Mouse (Mus musculus): ENCODE data around the gene Jak2. TPM values are rescaled to one million over a fixed set of nuclear protein-coding genes. Genes with fewer than 3 reads are reported as not detected.
A peak's percentile ranks its signal among the peaks of the same experiment; 100 is the strongest.

Jak2 gene
- 16.1 and 16.6 TPM in 2 replicates for polyA plus RNA-seq (2016; fragmentation: Nextera tagmentation; extraction: Ambion mirVana)

GRCm38 (mm10) chr19:29251191-29251957 lies at the start of gene Jak2:
TSS of gene Jak2 (plus strand) at chr19:29251828.
- Histone ChIP-seq H3K27me3 (no peaks in the 10 kb centered on the region), H3K9ac (peak within 1 kb of the TSS; percentile 95), H3K36me3 (replicated peaks) (no peaks in the 10 kb centered on the region), H3K4me1 (peaks cover 59% of the 10 kb centered on the region), H3K4me2 (peak within 1 kb of the TSS; percentile 85), H3K9me3 (no peaks in the 10 kb centered on the region), H3K4me3 (replicated peaks) (peak within 1 kb of the TSS; percentile 88), H3K27ac (peak within 1 kb of the TSS; percentile 98)
- ATAC-seq (ENCODE audit: low FRiP score) = peak; percentile 95
- WGBS = 1% methylated on average over 75 of the region's 114 CpGs

GRCm38 (mm10) chr19:29203337-29203736 lies 48.3 kb upstream of the Jak2 start:
- 67% methylated on average over 2 of the region's 2 CpGs for WGBS
- H3K4me2 ChIP-seq = no peak overlapping the region
- H3K4me3 ChIP-seq (replicated peaks) = no peak overlapping the region
- ATAC-seq (ENCODE audit: low FRiP score) = no peak
- no peak overlapping the region for H3K27ac ChIP-seq
- H3K4me1 ChIP-seq = no peaks in the 10 kb centered on the region
- no peak overlapping the region for H3K9ac ChIP-seq
- no peaks in the 10 kb centered on the region for H3K36me3 ChIP-seq (replicated peaks)
- no peaks in the 10 kb centered on the region for H3K27me3 ChIP-seq
- H3K9me3 ChIP-seq = no peaks in the 10 kb centered on the region

GRCm38 (mm10) chr19:29204583-29204982 lies 47.0 kb upstream of the Jak2 start:
- ATAC-seq (ENCODE audit: low FRiP score) = no peak
- Histone ChIP-seq H3K27ac (no peak overlapping the region), H3K9ac (no peak overlapping the region), H3K4me1 (no peaks in the 10 kb centered on the region), H3K36me3 (replicated peaks) (no peaks in the 10 kb centered on the region), H3K4me3 (replicated peaks) (no peak overlapping the region), H3K4me2 (no peak overlapping the region), H3K9me3 (no peaks in the 10 kb centered on the region), H3K27me3 (no peaks in the 10 kb centered on the region)
- 81% methylated on average over 4 of the region's 4 CpGs for WGBS

GRCm38 (mm10) chr19:29205267-29205666 lies 46.4 kb upstream of the Jak2 start:
- H3K4me2 ChIP-seq = no peak overlapping the region
- no peaks in the 10 kb centered on the region for H3K27me3 ChIP-seq
- H3K27ac ChIP-seq = no peak overlapping the region
- no peaks in the 10 kb centered on the region for H3K4me1 ChIP-seq
- H3K4me3 ChIP-seq (replicated peaks) = no peak overlapping the region
- 67% methylated on average over 2 of the region's 2 CpGs for WGBS
- H3K36me3 ChIP-seq (replicated peaks) = no peaks in the 10 kb centered on the region
- no peaks in the 10 kb centered on the region for H3K9me3 ChIP-seq
- H3K9ac ChIP-seq = no peak overlapping the region
- no peak for ATAC-seq (ENCODE audit: low FRiP score)

- H3K4me1 ChIP-seq = no peaks in the 10 kb centered on the region
- 94% methylated on average over 7 of the region's 7 CpGs for WGBS
- ATAC-seq (ENCODE audit: low FRiP score) = no peak
Observed at GRCm38 (mm10) chr19:29209898-29210297, 41.7 kb upstream of the Jak2 start.

GRCm38 (mm10) chr19:29210319-29210718 lies 41.3 kb upstream of the Jak2 start:
- H3K27ac ChIP-seq = no peak overlapping the region
- no peaks in the 10 kb centered on the region for H3K27me3 ChIP-seq
- no peak for ATAC-seq (ENCODE audit: low FRiP score)
- H3K9ac ChIP-seq = no peak overlapping the region
- WGBS = 94% methylated on average over 9 of the region's 9 CpGs
- no peak overlapping the region for H3K4me3 ChIP-seq (replicated peaks)
- H3K4me1 ChIP-seq = no peaks in the 10 kb centered on the region
- H3K36me3 ChIP-seq (replicated peaks) = no peaks in the 10 kb centered on the region
- H3K9me3 ChIP-seq = no peaks in the 10 kb centered on the region
- H3K4me2 ChIP-seq = no peak overlapping the region

More at GRCm38 (mm10) chr19:29209898-29210297, 41.7 kb upstream of the Jak2 start:
- H3K4me3 ChIP-seq (replicated peaks) = no peak overlapping the region
- H3K36me3 ChIP-seq (replicated peaks) = no peaks in the 10 kb centered on the region
- H3K27ac ChIP-seq = no peak overlapping the region
- H3K9me3 ChIP-seq = no peaks in the 10 kb centered on the region
- H3K4me2 ChIP-seq = no peak overlapping the region
- no peak overlapping the region for H3K9ac ChIP-seq
- no peaks in the 10 kb centered on the region for H3K27me3 ChIP-seq

GRCm38 (mm10) chr19:29215811-29216509 lies 35.7 kb upstream of the Jak2 start:
- no peak for ATAC-seq (ENCODE audit: low FRiP score)
- Histone ChIP-seq H3K9me3 (no peaks in the 10 kb centered on the region), H3K27ac (no peak overlapping the region), H3K36me3 (replicated peaks) (no peaks in the 10 kb centered on the region), H3K27me3 (no peaks in the 10 kb centered on the region), H3K4me1 (no peaks in the 10 kb centered on the region), H3K4me2 (no peak overlapping the region), H3K4me3 (replicated peaks) (no peak overlapping the region), H3K9ac (no peak overlapping the region)
- 68% methylated on average over 8 of the region's 8 CpGs for WGBS

GRCm38 (mm10) chr19:29221867-29222266 lies 29.8 kb upstream of the Jak2 start:
- H3K9me3 ChIP-seq = no peaks in the 10 kb centered on the region
- H3K27me3 ChIP-seq = no peaks in the 10 kb centered on the region
- H3K4me3 ChIP-seq (replicated peaks) = no peak overlapping the region
- no peaks in the 10 kb centered on the region for H3K4me1 ChIP-seq
- H3K27ac ChIP-seq = no peak overlapping the region
- no peak overlapping the region for H3K9ac ChIP-seq
- ATAC-seq (ENCODE audit: low FRiP score) = no peak
- H3K36me3 ChIP-seq (replicated peaks) = no peaks in the 10 kb centered on the region
- no peak overlapping the region for H3K4me2 ChIP-seq
- WGBS = 84% methylated on average over 4 of the region's 4 CpGs

GRCm38 (mm10) chr19:29224968-29225367 lies 26.7 kb upstream of the Jak2 start:
- H3K27me3 ChIP-seq = no peaks in the 10 kb centered on the region
- no peaks in the 10 kb centered on the region for H3K4me1 ChIP-seq
- H3K36me3 ChIP-seq (replicated peaks) = no peaks in the 10 kb centered on the region
- ATAC-seq (ENCODE audit: low FRiP score) = no peak
- no peak overlapping the region for H3K4me2 ChIP-seq
- H3K27ac ChIP-seq = no peak overlapping the region
- H3K4me3 ChIP-seq (replicated peaks) = no peak overlapping the region
- no peak overlapping the region for H3K9ac ChIP-seq
- no peaks in the 10 kb centered on the region for H3K9me3 ChIP-seq

GRCm38 (mm10) chr19:29226996-29227395 lies 24.6 kb upstream of the Jak2 start:
- no peak for ATAC-seq (ENCODE audit: low FRiP score)
- no peak overlapping the region for H3K27ac ChIP-seq
- no peak overlapping the region for H3K4me3 ChIP-seq (replicated peaks)
- H3K4me2 ChIP-seq = no peak overlapping the region
- H3K36me3 ChIP-seq (replicated peaks) = no peaks in the 10 kb centered on the region
- 74% methylated on average over 1 of the region's 1 CpGs for WGBS
- no peaks in the 10 kb centered on the region for H3K4me1 ChIP-seq
- no peaks in the 10 kb centered on the region for H3K27me3 ChIP-seq
- no peak overlapping the region for H3K9ac ChIP-seq
- no peaks in the 10 kb centered on the region for H3K9me3 ChIP-seq

GRCm38 (mm10) chr19:29227941-29228590 lies 23.6 kb upstream of the Jak2 start:
- no peak overlapping the region for H3K9ac ChIP-seq
- no peak overlapping the region for H3K4me2 ChIP-seq
- no peaks in the 10 kb centered on the region for H3K27me3 ChIP-seq
- no peak overlapping the region for H3K27ac ChIP-seq
- H3K4me1 ChIP-seq = no peaks in the 10 kb centered on the region
- no peak for ATAC-seq (ENCODE audit: low FRiP score)
- H3K9me3 ChIP-seq = no peaks in the 10 kb centered on the region
- no peaks in the 10 kb centered on the region for H3K36me3 ChIP-seq (replicated peaks)
- WGBS = 72% methylated on average over 9 of the region's 9 CpGs
- no peak overlapping the region for H3K4me3 ChIP-seq (replicated peaks)

- Histone ChIP-seq H3K4me1 (0 out of 2 replicates have a peak, but pooled peaks cover 2% of the 10 kb centered on the region), H3K4me3 (replicated peaks) (no peak overlapping the region), H3K36me3 (replicated peaks) (no peaks in the 10 kb centered on the region), H3K27ac (no peak overlapping the region), H3K27me3 (no peaks in the 10 kb centered on the region), H3K4me2 (no peak overlapping the region), H3K9me3 (no peaks in the 10 kb centered on the region), H3K9ac (no peak overlapping the region)
- 77% methylated on average over 2 of the region's 2 CpGs for WGBS
- no peak for ATAC-seq (ENCODE audit: low FRiP score)
Observed at GRCm38 (mm10) chr19:29228989-29229388, 22.6 kb upstream of the Jak2 start.

Data from forebrain, embryonic 12.5 days (tissue).